Mouse (Mus musculus) E14TG2a.4 (cell line): Measurements from ENCODE around the gene Ccdc88b.

Source experiments
- CTCF ChIP-seq: conservative IDR thresholded peaks from 2 replicates; pipeline ENCODE4 v1.5.1; 2014; ENCODE audit warnings: low read length
- POU5F1 ChIP-seq: IDR thresholded peaks from 2 replicates; pipeline ENCODE4 v1.6.1; 2014; ENCODE audit warnings: low read length, borderline replicate concordance

DNA sequence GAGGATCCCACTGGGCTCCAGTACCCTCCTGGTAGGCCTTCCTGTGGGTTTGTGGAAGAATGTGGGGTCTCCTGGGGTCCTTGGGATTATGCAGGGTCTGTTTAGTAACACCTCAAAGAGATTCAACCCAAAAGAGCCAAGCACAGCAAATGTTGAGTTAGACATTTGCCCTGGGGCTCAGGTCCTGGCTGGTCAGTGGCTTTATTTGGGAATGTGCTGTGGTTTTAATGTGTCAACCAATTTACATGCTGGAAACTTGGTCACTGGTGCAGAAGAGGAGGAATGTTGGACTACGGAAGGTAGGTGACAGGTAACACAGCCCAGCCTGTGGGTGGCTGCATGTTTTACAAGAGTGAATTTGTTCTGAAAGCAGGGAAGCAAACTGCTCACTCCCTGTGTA is 45.0 kb upstream of the Ccdc88b start:
- TF ChIP-seq CTCF (no peak), POU5F1 (no peak)
